ENCODE assay signal across 12 mouse cellular contexts in genomic region chr4:141977346-141977745, GRCm38 (mm10).
"Had no signal": no experiment of that assay in that cellular context is flagged by ENCODE, and none has a peak within 500 bp of the region (broad histone marks: within the 10 kb centered on the region; RNA-seq: fewer than 3 reads in every experiment).

No protein-coding gene starts in this region.

- H3K4me1 ChIP-seq: midbrain, embryonic 10.5 days; midbrain, embryonic 15.5 days had no signal

- ATAC-seq: midbrain, embryonic 15.5 days had no signal

- H3K36me3 ChIP-seq: kidney, embryonic 15.5 days; midbrain, embryonic 10.5 days; midbrain, embryonic 15.5 days had no signal

- H3K4me3 ChIP-seq: kidney, embryonic 15.5 days; left cerebral cortex, adult 2 months; midbrain, embryonic 10.5 days; midbrain, embryonic 15.5 days had no signal

- H3K27me3 ChIP-seq: kidney, embryonic 15.5 days; midbrain, embryonic 15.5 days had no signal

- H3K4me2 ChIP-seq: kidney, embryonic 15.5 days; midbrain, embryonic 15.5 days had no signal

- H3K9me3 ChIP-seq: kidney, embryonic 15.5 days; midbrain, embryonic 15.5 days had no signal

- DNase-seq: kidney, adult 18-20 months; kidney, postnatal 25 days; liver; lung, adult 18-20 months; right cerebral cortex, postnatal 25 days; thymus, postnatal 4 days had no signal

- H3K27ac ChIP-seq: kidney, embryonic 15.5 days; left cerebral cortex, adult 2 months; liver, embryonic 14.5 days; midbrain, embryonic 10.5 days; midbrain, embryonic 15.5 days; stomach, postnatal 0 days had no signal

- H3K9ac ChIP-seq: kidney, embryonic 15.5 days; liver, embryonic 14.5 days; midbrain, embryonic 15.5 days had no signal
